Mouse (Mus musculus) cortical plate, adult 2 months (tissue): ENCODE results near the gene Pnpla2.

Experiments
- CTCF ChIP-seq: fragments of 200-500 bp; IDR thresholded peaks from 2 replicates; pipeline ENCODE4 v1.5.1; 2011; ENCODE audit warnings: mild to moderate bottlenecking, control low read depth, low read length; ENCODE audit not compliant: insufficient read depth; ENCODE audit errors: extremely low read depth
- POLR2A ChIP-seq: fragments of 200-500 bp; IDR thresholded peaks from 2 replicates; pipeline ENCODE4 v1.6.1; 2011; ENCODE audit warnings: mild to moderate bottlenecking, low read length, control low read depth; ENCODE audit not compliant: insufficient read depth; ENCODE audit errors: extremely low read depth

- peak; percentile 21; the same call in 1 of the 2 replicates for TF ChIP-seq CTCF
- no peak for TF ChIP-seq POLR2A
Measured at GRCm38 (mm10) chr7:141491151-141491550, 36.2 kb downstream of the Pnpla2 start.
